Mouse (Mus musculus): Measurements from ENCODE around the gene Pdgfb. TPM values are rescaled to one million over a fixed set of nuclear protein-coding genes. Genes with fewer than 3 reads are reported as not detected.

The Pdgfb gene
- polyA plus RNA-seq, 1 experiment from 2014 or later, result 1.8 TPM

GRCm38 (mm10) chr15:80012527-80013201 lies 2.1 kb downstream of the Pdgfb start:
- H3K4me3 ChIP-seq, result peak overlapping the region; percentile 74
- H3K4me1 ChIP-seq, result peaks cover 51% of the 10 kb centered on the region
- peaks cover 79% of the 10 kb centered on the region for H3K27me3 ChIP-seq (ENCODE audit: poor library complexity, severe bottlenecking)
- no peaks in the 10 kb centered on the region for H3K36me3 ChIP-seq (replicated peaks)
- no peaks in the 10 kb centered on the region for H3K9me3 ChIP-seq
- DNase-seq (ENCODE audit: extremely low spot score, low spot score), result peak; percentile 67
- under 1% methylated on average over 59 of the region's 60 CpGs for WGBS
- H3K27ac ChIP-seq, result peak overlapping the region; percentile 87

- Histone ChIP-seq H3K27me3 (ENCODE audit: poor library complexity, severe bottlenecking) (peaks cover 76% of the 10 kb centered on the region), H3K4me3 (peak overlapping the region; percentile 74), H3K27ac (peak overlapping the region; percentile 87), H3K36me3 (replicated peaks) (no peaks in the 10 kb centered on the region), H3K9me3 (no peaks in the 10 kb centered on the region), H3K4me1 (peaks cover 51% of the 10 kb centered on the region)
- DNase-seq (ENCODE audit: extremely low spot score, low spot score), result peak; percentile 30
- 2% methylated on average over 56 of the region's 56 CpGs for WGBS
Measured at GRCm38 (mm10) chr15:80011778-80012526, 2.8 kb downstream of the Pdgfb start.

GRCm38 (mm10) chr15:80011194-80011593 lies 3.6 kb downstream of the Pdgfb start:
- H3K4me1 ChIP-seq, result peaks cover 51% of the 10 kb centered on the region
- WGBS, result 49% methylated on average over 6 of the region's 6 CpGs
- H3K9me3 ChIP-seq, result no peaks in the 10 kb centered on the region
- H3K36me3 ChIP-seq (replicated peaks), result no peaks in the 10 kb centered on the region
- DNase-seq (ENCODE audit: extremely low spot score, low spot score), result no peak
- peaks cover 69% of the 10 kb centered on the region for H3K27me3 ChIP-seq (ENCODE audit: poor library complexity, severe bottlenecking)
- H3K4me3 ChIP-seq, result peak overlapping the region; percentile 74
- no peak overlapping the region for H3K27ac ChIP-seq

GRCm38 (mm10) chr15:80010182-80010558 lies 4.6 kb downstream of the Pdgfb start:
- H3K4me3 ChIP-seq, result no peak overlapping the region
- no peak for DNase-seq (ENCODE audit: extremely low spot score, low spot score)
- WGBS, result 38% methylated on average over 7 of the region's 7 CpGs
- peaks cover 61% of the 10 kb centered on the region for H3K27me3 ChIP-seq (ENCODE audit: poor library complexity, severe bottlenecking)
- H3K4me1 ChIP-seq, result peaks cover 61% of the 10 kb centered on the region
- no peaks in the 10 kb centered on the region for H3K36me3 ChIP-seq (replicated peaks)
- H3K27ac ChIP-seq, result no peak overlapping the region
- H3K9me3 ChIP-seq, result no peaks in the 10 kb centered on the region

- no peak for DNase-seq (ENCODE audit: extremely low spot score, low spot score)
- Histone ChIP-seq H3K4me1 (peaks cover 62% of the 10 kb centered on the region), H3K27ac (no peak overlapping the region), H3K4me3 (no peak overlapping the region), H3K27me3 (ENCODE audit: poor library complexity, severe bottlenecking) (peaks cover 61% of the 10 kb centered on the region), H3K9me3 (no peaks in the 10 kb centered on the region), H3K36me3 (replicated peaks) (no peaks in the 10 kb centered on the region)
- WGBS, result 57% methylated on average over 8 of the region's 12 CpGs
Measured at GRCm38 (mm10) chr15:80009421-80010181, 5.2 kb downstream of the Pdgfb start.

GRCm38 (mm10) chr15:80008461-80008860 lies 6.3 kb downstream of the Pdgfb start:
- WGBS, result 90% methylated on average over 6 of the region's 6 CpGs
- Histone ChIP-seq H3K36me3 (replicated peaks) (no peaks in the 10 kb centered on the region), H3K4me1 (peaks cover 62% of the 10 kb centered on the region), H3K9me3 (no peaks in the 10 kb centered on the region), H3K27ac (no peak overlapping the region), H3K4me3 (no peak overlapping the region), H3K27me3 (ENCODE audit: poor library complexity, severe bottlenecking) (peaks cover 59% of the 10 kb centered on the region)
- no peak for DNase-seq (ENCODE audit: extremely low spot score, low spot score)

GRCm38 (mm10) chr15:80006156-80006555 lies 8.6 kb downstream of the Pdgfb start:
- 86% methylated on average over 7 of the region's 7 CpGs for WGBS
- Histone ChIP-seq H3K4me3 (no peak overlapping the region), H3K4me1 (peaks cover 40% of the 10 kb centered on the region), H3K27me3 (ENCODE audit: poor library complexity, severe bottlenecking) (peaks cover 36% of the 10 kb centered on the region), H3K27ac (no peak overlapping the region), H3K9me3 (no peaks in the 10 kb centered on the region), H3K36me3 (replicated peaks) (no peaks in the 10 kb centered on the region)
- DNase-seq (ENCODE audit: extremely low spot score, low spot score), result no peak

- Histone ChIP-seq H3K4me3 (0 out of 2 replicates have a peak overlapping the region, but pooled peaks have one; percentile 27), H3K27ac (peak overlapping the region; percentile 82)
Measured at GRCm38 (mm10) chr15:80005436-80005835, 9.3 kb downstream of the Pdgfb start.

GRCm38 (mm10) chr15:80004644-80005340 lies 10.0 kb downstream of the Pdgfb start:
- Histone ChIP-seq H3K36me3 (replicated peaks) (no peaks in the 10 kb centered on the region), H3K27ac (peak overlapping the region; percentile 82), H3K9me3 (no peaks in the 10 kb centered on the region), H3K4me1 (peaks cover 38% of the 10 kb centered on the region), H3K4me3 (peak overlapping the region; percentile 27; the same call in 1 of the 2 replicates), H3K27me3 (ENCODE audit: poor library complexity, severe bottlenecking) (peaks cover 23% of the 10 kb centered on the region)
- 32% methylated on average over 14 of the region's 14 CpGs for WGBS
- no peak for DNase-seq (ENCODE audit: extremely low spot score, low spot score)

More at GRCm38 (mm10) chr15:80005436-80005835, 9.3 kb downstream of the Pdgfb start:
- no peak for DNase-seq (ENCODE audit: extremely low spot score, low spot score)
- WGBS, result 82% methylated on average over 10 of the region's 10 CpGs
- H3K9me3 ChIP-seq, result no peaks in the 10 kb centered on the region
- H3K27me3 ChIP-seq (ENCODE audit: poor library complexity, severe bottlenecking), result peaks cover 29% of the 10 kb centered on the region
- H3K4me1 ChIP-seq, result peaks cover 39% of the 10 kb centered on the region
- H3K36me3 ChIP-seq (replicated peaks), result no peaks in the 10 kb centered on the region

- Histone ChIP-seq H3K4me3 (no peak overlapping the region), H3K36me3 (replicated peaks) (no peaks in the 10 kb centered on the region), H3K9me3 (no peaks in the 10 kb centered on the region), H3K4me1 (peaks cover 37% of the 10 kb centered on the region), H3K27ac (peak overlapping the region; percentile 82), H3K27me3 (ENCODE audit: poor library complexity, severe bottlenecking) (peaks cover 18% of the 10 kb centered on the region)
- 59% methylated on average over 2 of the region's 2 CpGs for WGBS
- DNase-seq (ENCODE audit: extremely low spot score, low spot score), result no peak
Measured at GRCm38 (mm10) chr15:80003581-80003980, 11.2 kb downstream of the Pdgfb start.

GRCm38 (mm10) chr15:80001601-80002000 lies 13.2 kb downstream of the Pdgfb start:
- no peaks in the 10 kb centered on the region for H3K9me3 ChIP-seq
- H3K36me3 ChIP-seq (replicated peaks), result no peaks in the 10 kb centered on the region
- WGBS, result 94% methylated on average over 23 of the region's 23 CpGs
- H3K4me3 ChIP-seq, result no peak overlapping the region
- peaks cover 41% of the 10 kb centered on the region for H3K4me1 ChIP-seq
- H3K27ac ChIP-seq, result no peak overlapping the region
- H3K27me3 ChIP-seq (ENCODE audit: poor library complexity, severe bottlenecking), result peaks cover 18% of the 10 kb centered on the region
- DNase-seq (ENCODE audit: extremely low spot score, low spot score), result no peak

GRCm38 (mm10) chr15:80000694-80001093 lies 14.1 kb downstream of the Pdgfb start:
- peaks cover 37% of the 10 kb centered on the region for H3K4me1 ChIP-seq
- 0 out of 2 replicates have a peak overlapping the region, but pooled peaks have one; percentile 0 for H3K27ac ChIP-seq
- no peaks in the 10 kb centered on the region for H3K9me3 ChIP-seq
- peaks cover 18% of the 10 kb centered on the region for H3K27me3 ChIP-seq (ENCODE audit: poor library complexity, severe bottlenecking)
- 71% methylated on average over 8 of the region's 8 CpGs for WGBS
- no peak overlapping the region for H3K4me3 ChIP-seq
- no peaks in the 10 kb centered on the region for H3K36me3 ChIP-seq (replicated peaks)
- no peak for DNase-seq (ENCODE audit: extremely low spot score, low spot score)

Data from forebrain, embryonic 10.5 days (tissue).